Mouse (Mus musculus) stomach, postnatal 0 days (tissue): Measurements from ENCODE around the gene Rabgap1l.

Experiments used
- CTCF ChIP-seq: IDR thresholded peaks from 2 replicates; pipeline ENCODE4 v1.5.1; 2016; ENCODE audit warnings: antibody characterized with exemption, low read depth, mild to moderate bottlenecking, moderate library complexity
- EP300 ChIP-seq: optimal IDR thresholded peaks from 2 replicates; pipeline ENCODE3; 2016; ENCODE audit warnings: antibody characterized with exemption

- TF ChIP-seq CTCF (no peak), EP300 (no peak)
These were observed 519.8 kb downstream of the Rabgap1l start for GRCm38 (mm10) chr1:160273133-160273743.
